Mouse (Mus musculus): ENCODE data around the gene Diexf.

DNA sequence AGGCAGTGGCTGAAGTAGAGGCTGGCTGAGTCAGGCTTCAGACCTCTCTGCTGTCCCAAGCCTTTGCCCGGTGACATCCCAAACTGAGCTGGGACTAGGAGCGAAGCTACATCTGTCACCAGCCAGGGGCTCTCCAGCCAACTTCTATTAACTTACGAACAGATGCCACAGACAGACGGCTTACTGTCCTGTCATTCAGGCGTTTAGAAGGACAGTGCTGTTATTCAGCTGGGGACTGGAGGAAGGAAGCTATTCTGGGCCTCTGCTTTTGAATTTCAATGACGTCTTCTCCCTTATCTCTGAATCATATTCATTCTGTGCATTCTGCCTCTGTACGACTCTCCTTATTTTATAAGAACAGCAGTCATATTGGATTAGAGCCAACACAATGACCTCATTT is 21.1 kb upstream of the Diexf start:
- TF ChIP-seq CTCF (IDR thresholded peaks at IDR 0.05; ENCODE audit: borderline replicate concordance, insufficient read depth, low read length) (no peak), POLR2A (IDR thresholded peaks at IDR 0.05; ENCODE audit: low read depth, low read length) (no peak)

All from embryonic fibroblast, embryonic 13.5 days (primary cell).